Mouse (Mus musculus) CD4-positive, CD25-positive, alpha-beta regulatory T cell, adult 4 months (primary cell): Measurements from ENCODE around the gene Dgki. TPM values are rescaled to one million over a fixed set of nuclear protein-coding genes. Genes with fewer than 3 reads are reported as not detected.

Experiments used
- ATAC-seq: one replicate; pipeline ENCODE4 v1.8.0; 2017
- polyA plus RNA-seq, 2 experiments: library from polyadenylated mRNA; unstranded; fragments of 100-300 nt; shearing (Covaris generic); gene quantifications; one replicate each; pipeline ENCODE4 v1.2.1; 2017

The Dgki gene
- polyA plus RNA-seq, 2 experiments from 2014 or later: 0.19 TPM; not detected in 1

DNA sequence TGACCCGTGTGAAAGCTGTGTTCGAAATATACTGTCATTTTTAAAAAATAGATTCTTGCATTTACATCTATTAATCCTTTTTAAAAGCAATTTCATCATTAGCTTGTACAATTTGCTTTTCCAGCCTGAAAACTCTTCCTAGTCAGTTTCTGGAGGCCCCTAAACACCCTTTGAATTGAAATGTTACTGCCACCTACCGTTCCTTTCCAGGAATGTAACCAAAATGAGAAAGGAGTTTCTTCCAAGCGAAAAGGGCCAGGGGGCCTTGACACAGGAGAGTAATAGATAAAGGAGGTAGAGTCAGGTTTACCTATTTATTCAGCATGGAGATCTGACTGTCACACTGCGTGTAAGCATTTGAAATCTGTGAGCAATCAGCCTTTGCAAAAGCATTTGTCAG, 396.2 kb downstream of the Dgki start:
- ATAC-seq: no peak

DNA sequence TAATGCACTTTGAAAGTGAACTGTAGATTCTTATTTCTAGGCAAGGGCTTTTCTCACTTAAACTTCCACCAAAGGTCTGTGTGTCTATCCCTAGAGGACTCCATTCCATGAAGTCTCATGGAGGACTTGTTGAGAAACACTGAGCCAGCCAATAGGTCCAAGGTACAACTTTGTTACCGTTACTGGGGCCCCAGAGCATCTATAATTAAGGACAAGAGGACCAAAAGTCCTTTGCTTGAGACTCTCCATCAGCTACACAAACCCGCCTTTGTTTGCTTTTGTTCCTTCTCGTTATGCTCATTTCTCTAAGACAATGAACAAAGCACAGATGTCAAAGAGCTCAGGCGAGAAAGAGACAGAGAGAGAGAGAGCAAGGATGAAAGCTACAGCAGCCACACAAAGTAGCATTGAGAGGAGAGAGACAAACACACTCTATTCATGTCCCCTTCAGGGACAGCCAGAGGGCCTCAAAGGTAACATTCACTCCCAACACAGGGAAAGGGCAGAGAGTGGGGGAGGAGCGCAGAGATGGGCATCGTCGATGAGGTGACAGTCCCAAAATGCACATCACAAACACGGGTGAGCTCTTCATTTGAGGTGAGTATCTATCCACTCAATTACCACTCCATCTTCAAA, 396.7 kb downstream of the Dgki start:
- ATAC-seq: no peak

DNA sequence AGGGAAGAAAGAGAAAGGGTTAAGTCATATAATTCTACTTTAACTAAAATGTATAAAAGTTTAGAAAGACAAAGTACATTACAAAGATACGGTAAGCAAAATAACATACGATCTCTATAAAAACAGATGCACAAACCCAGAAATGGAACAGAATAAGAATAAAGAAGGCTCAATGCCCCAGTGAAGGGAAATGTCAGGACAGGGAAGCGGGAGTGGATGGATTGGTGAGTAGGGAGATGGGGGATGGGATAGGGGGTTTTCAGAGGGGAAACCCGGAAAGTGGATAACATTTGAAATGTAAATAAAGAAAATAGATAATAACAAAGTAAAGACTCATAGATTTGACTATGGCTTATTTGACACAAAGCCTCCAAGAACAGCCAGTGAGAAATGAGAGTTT, 400.1 kb downstream of the Dgki start:
- ATAC-seq: no peak

DNA sequence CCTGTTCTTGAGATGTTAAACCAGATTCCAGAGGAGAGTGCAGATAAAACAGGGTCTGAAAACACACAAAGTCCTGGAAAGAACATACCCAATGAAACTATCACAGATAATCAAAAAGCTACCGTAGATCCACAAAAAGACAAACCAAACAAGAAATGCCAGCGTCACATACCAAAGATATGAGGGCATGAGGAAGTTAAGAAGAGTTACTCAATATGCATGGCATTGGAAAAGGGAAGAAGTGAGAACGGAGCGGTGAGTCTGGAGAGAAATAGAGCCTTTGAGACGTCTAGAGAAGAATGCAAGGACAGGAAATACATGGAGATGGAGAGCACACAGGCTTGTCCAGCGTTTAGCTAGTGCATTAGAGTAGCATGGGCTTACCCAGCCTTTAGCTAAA, 401.6 kb downstream of the Dgki start:
- no peak for ATAC-seq

DNA sequence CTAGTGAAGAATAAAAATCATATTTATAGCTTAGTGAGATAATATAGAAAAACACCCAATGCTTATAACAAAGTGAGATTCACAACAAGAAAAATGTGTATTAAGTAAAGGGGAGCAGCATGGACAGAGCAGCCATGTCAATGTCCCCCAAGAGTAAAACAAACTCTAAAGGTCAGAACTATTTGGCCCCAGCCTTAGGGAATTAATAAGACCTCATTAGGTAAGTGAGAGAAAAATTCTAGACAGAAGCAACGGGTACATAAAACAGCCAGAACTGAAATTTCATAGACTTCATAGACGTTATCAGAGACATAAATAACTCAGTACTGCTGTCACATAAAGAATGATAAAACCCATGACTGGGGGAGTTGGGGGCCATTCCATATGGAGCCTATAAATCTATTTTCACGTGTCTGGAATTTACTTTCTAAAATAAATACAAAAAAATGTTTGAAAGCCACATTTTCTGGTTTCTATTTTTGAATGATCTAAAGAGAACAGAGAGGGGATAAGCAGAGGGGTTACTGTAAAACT, 402.3 kb downstream of the Dgki start:
- ATAC-seq: no peak

DNA sequence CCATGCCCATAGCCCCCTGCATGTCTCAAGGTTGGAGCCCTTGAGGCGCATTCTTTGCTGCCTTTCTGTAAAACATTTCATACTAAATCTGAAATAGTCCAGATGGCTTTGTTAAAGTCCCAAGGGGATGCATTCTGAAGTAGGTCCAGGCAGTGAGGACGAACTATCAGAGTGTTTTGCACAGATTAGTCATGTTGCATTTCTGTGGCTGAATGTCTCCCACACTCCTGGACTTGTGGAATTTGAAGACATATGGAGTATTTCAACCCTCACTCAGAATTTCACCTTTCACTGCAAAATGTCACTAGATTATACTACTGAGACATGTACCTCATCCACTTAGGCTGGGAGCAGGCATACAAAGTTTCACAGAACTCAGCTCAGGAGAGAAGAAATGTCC, 403.3 kb downstream of the Dgki start:
- ATAC-seq: no peak

DNA sequence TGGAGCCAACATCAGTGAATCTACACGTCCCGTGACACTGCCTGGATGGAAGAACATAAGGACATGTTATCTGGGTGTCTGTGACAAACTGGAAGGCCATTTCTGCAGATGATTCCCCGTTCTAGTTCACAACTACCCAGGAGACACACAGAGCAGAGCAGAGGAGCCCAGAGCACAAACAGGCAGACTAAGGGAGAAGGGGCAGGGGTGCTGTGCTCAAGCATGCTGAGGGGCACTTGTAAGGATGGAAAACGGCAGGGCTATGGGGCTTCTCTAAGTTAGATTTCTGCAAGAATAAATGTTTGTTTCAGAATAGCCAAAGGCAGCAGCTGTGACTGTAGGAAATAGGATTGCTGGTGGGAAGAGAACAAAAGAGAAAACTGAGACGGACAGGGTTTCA, 408.2 kb downstream of the Dgki start:
- ATAC-seq: no peak

DNA sequence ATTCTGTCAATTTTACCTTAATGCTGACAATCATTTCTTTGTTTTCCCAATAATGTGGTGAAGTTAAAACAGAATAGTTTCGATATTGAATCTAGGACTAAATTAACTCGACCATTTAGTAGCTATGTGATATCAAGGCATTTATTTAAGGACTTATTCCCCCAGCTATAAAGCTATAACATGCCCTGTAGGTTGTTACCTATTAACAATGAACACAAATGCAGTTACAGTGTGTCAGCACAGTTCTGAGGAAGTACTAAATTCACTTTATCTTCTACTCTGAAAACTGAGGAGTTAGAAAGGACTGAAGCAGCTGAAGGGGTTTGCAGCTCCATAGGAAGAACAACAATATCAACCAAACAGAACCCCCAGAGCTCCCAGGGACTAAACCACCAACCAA, 409.2 kb downstream of the Dgki start:
- no peak for ATAC-seq

DNA sequence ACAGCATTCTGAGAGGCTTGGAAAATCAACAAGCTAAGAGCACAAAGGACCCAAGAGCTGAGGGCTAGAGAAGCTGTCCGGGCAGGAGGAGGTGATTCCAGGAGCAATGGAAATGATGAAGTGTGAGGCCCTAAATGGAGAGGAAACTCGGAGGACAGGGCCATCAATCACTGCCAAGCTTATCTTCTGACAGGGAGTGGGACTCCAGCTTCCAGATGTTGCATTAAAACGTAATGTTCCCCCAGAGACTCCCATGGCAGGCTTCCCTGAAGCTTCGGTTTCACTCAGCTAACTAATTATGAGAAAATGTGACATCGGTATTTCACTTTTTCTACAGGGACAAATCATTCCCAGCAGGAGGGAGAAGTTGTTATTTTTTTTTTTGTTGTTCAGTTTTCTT, 409.7 kb downstream of the Dgki start:
- no peak for ATAC-seq

DNA sequence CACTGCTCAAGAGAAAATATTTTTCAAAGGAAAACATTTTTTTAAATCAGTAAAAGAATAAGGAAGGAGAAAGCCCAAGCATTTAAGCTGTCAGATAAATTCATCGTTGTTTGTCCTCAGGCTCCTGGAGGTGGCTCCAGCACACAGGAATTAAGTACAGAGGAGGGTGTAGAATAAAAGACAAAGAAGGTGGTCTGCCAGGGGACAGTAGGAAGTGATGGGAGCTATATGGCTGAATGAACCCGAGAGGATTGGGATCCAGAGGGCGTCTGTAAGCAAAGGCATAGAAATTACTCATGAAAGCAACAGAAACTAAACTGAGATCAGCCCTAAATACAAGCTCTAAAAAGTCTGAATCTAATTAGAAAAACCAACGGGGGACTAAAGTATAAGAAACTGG, 418.7 kb downstream of the Dgki start:
- no peak for ATAC-seq

DNA sequence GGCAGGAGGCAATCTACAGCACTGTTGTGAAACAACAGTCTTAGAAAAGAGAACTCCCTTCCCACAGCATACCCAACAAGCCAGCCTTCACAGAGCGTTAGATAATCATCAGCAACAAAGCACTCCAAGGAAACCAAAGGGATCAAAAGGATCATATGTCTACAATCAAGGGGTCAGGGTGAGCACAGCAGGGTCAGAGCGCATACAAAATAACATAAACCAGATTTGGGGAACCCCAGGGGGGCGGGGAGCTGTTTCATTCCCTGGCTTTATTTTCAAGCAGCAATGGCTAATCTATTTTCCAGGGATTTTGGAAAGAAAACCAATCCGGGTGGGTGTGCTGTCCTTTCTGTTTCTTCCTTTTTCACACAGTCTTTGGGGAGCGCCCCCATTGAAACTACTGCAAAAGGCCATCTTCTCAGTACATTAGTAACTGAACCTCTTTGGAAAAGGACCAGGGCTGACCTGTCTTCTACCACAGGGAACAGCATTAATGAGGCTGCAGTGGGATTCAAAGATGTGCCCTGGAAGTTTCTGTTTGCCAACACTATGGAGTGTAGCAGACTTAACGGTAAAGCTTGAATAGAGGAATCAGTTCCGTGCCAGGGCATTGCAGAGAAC, 419.2 kb downstream of the Dgki start:
- ATAC-seq: no peak

DNA sequence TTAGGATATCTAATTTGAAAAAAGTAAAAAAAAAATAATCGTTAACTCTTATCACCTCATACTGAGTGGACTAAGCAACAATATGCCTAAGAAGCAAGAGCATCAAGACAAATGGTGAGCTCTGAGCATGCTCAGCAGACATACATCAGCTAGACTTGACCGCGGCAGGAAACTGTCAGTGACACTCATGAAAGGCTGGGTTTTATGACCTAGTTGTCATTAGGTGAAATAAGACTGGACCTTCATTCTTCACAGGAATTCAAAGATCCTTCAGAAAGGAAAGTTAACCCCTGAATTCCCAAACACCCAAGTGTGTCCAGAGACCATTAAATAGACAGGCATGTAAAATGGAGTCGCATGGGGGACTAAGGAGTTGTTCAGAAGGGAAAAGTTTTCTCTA, 422.6 kb downstream of the Dgki start:
- no peak for ATAC-seq

DNA sequence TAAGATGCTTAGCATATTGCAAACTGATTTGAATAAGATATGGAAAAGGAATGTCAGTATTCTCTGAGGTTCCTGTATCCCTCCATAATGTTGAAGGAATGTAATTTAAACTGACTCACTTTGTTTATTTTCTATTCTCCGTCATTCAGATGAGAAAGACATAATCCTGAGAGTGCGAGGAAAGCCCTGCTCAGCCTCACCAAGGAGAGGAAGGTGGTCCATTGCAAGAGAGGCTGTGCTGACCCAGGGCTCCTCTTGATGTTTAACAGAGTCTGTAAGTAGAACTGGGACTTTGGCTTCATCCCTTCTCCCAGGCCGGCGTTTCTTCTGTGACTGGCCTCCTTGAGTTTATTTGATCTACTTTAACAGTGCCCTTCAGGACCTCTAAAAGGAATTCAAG, 423.6 kb downstream of the Dgki start:
- no peak for ATAC-seq

DNA sequence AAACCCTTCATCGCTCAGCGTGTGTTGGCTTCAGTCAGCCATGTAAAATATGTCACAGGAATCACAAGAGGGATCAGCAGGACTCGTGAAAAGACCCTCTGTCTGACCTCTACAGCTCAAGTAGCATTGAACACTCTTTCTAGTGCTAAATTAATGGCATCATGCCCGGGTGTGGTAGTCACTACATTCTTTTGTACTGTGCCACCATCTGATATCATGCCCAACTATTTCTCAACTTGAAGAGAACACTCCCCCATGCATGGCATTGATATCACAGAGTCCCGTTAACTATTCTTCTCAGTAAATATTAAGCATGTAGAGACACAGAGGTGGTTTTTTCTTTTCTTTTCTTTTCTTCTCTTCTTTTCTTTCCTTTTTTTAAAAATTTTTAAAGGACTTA, 424.1 kb downstream of the Dgki start:
- ATAC-seq: no peak

DNA sequence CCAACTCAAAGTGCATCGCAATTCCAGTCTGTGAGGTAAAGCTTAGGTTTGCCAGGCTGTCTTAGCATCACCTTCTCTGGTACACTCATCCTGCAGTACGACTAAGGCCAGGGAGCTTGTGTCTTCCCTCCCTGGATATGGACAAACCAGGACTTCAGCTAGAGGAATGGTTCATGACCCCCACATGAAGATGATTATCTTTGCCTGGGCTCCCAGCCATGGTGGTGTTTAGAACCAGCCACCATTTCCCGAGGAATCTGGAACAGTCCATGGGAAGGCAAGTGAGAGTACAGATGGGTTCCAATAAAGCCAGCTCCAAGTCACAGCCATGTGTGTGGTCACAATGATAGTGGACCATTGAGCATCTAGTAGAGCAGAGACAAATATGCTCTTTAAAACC, 427.1 kb downstream of the Dgki start:
- ATAC-seq: no peak

DNA sequence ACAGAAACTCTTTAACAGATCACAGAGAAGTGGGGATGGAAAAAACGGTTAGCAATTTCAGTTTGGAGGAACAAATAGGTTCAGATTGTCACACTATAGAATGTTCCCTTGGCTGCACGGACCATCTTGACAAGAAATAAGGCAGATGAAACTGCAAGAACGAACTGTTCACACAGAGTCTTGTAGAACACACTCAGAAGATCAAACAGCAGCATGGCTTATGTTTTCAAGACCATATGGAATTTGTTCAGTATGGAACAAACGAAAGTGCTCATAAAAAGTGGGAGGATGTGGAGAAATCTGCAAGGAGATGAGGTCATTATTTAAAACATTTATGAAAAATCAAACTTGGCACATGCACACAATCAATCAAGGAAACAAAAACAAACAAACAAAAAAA, 431.8 kb downstream of the Dgki start:
- ATAC-seq: no peak

DNA sequence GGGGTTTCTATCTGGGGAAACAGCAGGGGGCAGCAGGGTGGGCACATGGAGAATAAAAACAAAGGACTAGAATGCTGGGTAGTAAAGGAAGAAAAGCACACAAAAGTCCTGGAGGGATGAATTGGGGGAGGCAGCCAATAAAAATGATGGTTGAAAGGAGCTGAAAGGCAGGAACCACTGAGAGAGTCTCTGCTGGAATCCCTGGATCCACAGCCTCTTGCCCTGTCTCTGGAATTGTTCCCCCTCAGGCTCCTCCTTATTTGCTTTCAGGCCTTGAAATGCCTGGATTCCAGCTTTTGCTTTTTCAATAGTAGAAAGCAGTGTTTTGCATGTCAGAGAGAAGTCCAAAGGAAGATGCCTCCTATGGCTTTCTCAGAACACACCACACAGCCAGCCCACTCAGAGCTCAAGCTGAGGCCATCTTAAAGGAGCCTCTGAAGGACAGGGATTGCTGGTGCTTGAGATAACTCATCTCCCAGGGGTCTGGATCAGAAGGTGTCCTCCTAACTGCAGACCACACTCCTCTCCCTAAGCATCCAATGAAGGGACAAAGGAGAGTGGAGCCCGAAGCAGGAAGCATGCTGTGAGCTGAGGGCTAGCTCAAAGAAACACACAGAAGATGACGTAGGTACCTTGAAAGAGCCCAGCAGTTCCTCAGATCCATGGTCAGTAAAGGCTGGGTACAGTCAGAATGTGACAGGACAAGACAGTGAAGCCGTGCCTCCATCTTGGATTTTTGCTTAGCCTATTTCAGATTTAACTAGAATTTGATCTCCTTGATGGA, 441.5 kb downstream of the Dgki start:
- ATAC-seq: no peak

DNA sequence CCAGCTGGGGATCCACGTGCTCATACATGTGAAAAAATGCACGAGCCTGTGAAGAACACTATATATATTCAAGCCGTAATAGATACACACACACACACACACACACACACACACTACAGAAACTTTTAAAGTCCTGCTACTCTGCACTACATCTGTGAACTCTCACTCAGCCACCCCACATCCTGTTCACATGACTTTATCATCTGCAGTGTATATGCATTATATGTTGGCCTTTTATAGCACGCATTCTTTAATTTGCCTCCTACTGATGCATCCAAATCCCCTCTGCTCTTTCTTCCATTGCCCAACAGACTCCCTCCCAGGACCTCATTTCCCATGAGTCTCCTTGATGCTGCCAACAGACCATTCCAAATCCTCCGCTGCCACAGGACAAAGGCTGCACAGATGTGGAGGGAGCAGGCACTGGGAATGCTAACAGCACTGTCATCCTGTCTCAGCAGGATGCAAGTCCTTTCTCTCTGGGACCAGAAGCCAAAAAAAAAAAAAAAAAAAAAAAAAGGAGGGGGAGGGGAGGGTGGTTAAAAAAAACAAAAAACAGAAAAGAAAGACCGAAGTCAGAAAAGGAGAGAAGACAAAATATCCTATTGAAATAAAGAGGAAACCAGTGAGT, 442.2 kb downstream of the Dgki start:
- no peak for ATAC-seq

DNA sequence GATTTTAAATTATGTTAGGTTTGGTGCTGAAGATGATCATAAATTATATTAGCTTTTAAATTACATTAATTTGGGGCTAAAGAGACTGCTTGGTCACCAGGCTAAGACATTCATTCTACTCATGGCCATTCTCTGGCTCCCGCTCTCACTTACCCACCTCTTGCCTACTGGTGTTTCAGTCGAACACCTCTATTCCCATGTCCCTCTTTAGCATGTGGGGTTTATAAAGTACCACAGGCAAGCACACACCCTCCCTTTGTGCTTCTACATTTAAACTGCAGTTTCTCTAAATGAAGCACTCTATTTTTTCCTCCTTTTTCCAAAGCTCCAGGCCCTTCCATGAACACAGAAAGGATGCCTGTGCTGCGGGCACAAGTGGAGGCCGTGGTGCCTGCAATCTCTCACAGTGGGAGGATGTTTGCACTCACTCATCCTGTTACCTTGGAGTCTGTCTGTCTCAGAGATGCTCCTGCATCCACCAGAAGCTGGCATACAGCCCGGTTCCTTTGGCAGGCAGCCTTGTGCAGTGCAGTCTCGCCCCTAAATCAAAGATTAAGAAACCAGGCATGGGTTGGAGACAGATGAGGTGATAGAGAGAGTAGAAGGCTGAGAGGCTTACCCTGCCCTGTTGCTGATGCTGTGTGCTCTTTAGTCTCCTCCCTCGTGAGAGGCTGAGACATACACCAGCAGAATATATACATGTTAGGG, 449.4 kb downstream of the Dgki start:
- ATAC-seq: no peak

DNA sequence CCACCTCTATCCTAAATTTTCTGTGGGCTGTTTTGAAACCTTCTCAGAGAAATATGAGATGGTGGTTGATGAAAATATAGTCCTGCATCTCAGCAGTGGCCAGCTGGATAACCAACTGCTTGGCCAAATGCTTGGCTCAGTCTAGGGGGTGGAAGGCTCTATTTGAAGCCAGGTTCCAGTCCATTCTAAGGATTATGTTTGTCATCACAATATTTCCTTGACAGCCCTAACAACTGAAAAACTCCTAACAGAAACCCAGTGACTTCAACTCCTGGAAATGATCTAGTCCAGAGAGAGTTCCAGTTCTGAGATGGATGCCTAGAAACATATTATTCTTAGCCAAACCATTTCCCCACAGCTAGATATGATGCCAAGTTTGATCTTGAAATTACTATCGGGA, 454.7 kb downstream of the Dgki start:
- no peak for ATAC-seq

DNA sequence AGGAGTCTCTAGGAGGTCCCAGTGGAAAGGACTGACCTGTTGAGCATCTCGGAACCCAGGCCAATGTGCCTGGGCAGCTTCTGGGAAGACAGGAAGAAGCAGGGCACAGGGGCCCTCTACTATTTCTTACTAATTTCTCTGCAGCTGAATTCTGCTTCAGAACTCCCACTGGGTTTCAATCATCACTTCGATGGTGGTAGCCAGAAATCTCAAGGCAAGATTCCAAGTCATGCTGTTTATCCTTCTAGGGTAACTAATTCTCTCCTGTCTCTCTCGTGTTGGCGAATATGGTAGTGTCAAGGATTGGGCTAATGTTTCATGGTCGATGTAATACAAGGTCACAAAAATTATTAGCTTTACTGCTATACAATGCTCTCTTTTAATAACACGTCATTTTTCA, 455.7 kb downstream of the Dgki start:
- no peak for ATAC-seq

DNA sequence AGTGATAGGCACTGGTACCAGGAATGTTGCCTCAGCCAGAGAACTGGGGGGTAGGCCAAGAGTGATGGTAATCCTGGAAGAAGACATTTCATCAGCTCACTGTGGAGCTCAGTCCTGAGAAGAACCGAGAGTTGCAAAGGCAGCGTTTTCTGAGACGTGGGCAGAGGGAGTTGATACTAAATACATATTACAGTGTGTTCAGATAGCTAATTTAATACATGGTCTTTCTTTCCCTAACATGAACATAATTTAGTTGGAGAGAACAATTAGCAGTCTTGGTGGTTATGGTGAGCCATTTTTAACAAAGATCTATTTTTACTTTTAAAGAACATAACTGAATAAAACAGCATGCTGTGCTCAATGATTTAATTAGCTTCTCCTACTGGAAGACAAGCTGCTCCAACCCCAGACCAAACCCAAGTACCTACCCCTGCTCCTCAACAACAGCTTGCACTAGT, 456.9 kb downstream of the Dgki start:
- no peak for ATAC-seq
